Mouse (Mus musculus): ENCODE results near the gene Gm10959.

The Gm10959 gene

GRCm38 (mm10) chr3:122888371-122888819 is 30.8 kb downstream of the Gm10959 start:
- no peak for DNase-seq

- DNase-seq, result no peak
Measured at GRCm38 (mm10) chr3:122887505-122888301, 31.5 kb downstream of the Gm10959 start.

GRCm38 (mm10) chr3:122878705-122879315 is 40.4 kb downstream of the Gm10959 start:
- DNase-seq, result no peak

GRCm38 (mm10) chr3:122877543-122877942 is 41.6 kb downstream of the Gm10959 start:
- no peak for DNase-seq

- no peak for DNase-seq
Measured at GRCm38 (mm10) chr3:122876870-122877269, 42.3 kb downstream of the Gm10959 start.

GRCm38 (mm10) chr3:122871596-122871995 is 47.6 kb downstream of the Gm10959 start:
- DNase-seq, result no peak

GRCm38 (mm10) chr3:122868270-122868669 is 50.9 kb downstream of the Gm10959 start:
- DNase-seq, result no peak

- no peak for DNase-seq
Measured at GRCm38 (mm10) chr3:122865092-122865491, 54.1 kb downstream of the Gm10959 start.
